Mouse (Mus musculus) retina, postnatal 1 day (tissue): Measurements from ENCODE around the gene Krt25.

ENCODE experiments used
- DNase-seq: peaks from one replicate; pipeline ENCODE4 v3.0.0-alpha.2; 2012

The Krt25 gene

GRCm38 (mm10) chr11:99322851-99323250 lies at the start of gene Krt25:
Gene Krt25 (minus strand): TSS chr11:99322951.
- no peak for DNase-seq

- DNase-seq = peak; percentile 73
Observed at GRCm38 (mm10) chr11:99369853-99370451, 47.2 kb upstream of the Krt25 start.

GRCm38 (mm10) chr11:99369229-99369628 lies 46.5 kb upstream of the Krt25 start:
- DNase-seq = peak; percentile 59

- peak; percentile 37 for DNase-seq
Observed at GRCm38 (mm10) chr11:99366791-99367190, 44.0 kb upstream of the Krt25 start.

GRCm38 (mm10) chr11:99364412-99364811 lies 41.7 kb upstream of the Krt25 start:
- peak; percentile 74 for DNase-seq

GRCm38 (mm10) chr11:99361423-99361822 lies 38.7 kb upstream of the Krt25 start:
- DNase-seq = no peak

- no peak for DNase-seq
Observed at GRCm38 (mm10) chr11:99351004-99351403, 28.3 kb upstream of the Krt25 start, which contains the start of gene Krt27. Gene Krt27 (minus strand): TSS chr11:99351104.

GRCm38 (mm10) chr11:99339299-99339847 lies 16.6 kb upstream of the Krt25 start:
- peak; percentile 40 for DNase-seq

GRCm38 (mm10) chr11:99337866-99338265 lies 15.1 kb upstream of the Krt25 start, which contains the start of gene Krt26:
Gene Krt26 (minus strand): TSS chr11:99337966.
- no peak for DNase-seq

GRCm38 (mm10) chr11:99333426-99333825 lies 10.7 kb upstream of the Krt25 start:
- DNase-seq = no peak

GRCm38 (mm10) chr11:99329655-99330054 lies 6.9 kb upstream of the Krt25 start:
- DNase-seq = no peak

- DNase-seq = no peak
Observed at GRCm38 (mm10) chr11:99321094-99321493, 1.7 kb downstream of the Krt25 start.

GRCm38 (mm10) chr11:99319127-99319526 lies 3.6 kb downstream of the Krt25 start:
- DNase-seq = no peak

- DNase-seq = no peak
Observed at GRCm38 (mm10) chr11:99316543-99316942, 6.2 kb downstream of the Krt25 start.

GRCm38 (mm10) chr11:99314594-99314993 lies 8.2 kb downstream of the Krt25 start:
- no peak for DNase-seq

- peak; percentile 73 for DNase-seq
Observed at GRCm38 (mm10) chr11:99310882-99311281, 11.9 kb downstream of the Krt25 start.

GRCm38 (mm10) chr11:99307579-99307978 lies 15.2 kb downstream of the Krt25 start:
- DNase-seq = peak; percentile 76

GRCm38 (mm10) chr11:99295039-99295438 lies 27.7 kb downstream of the Krt25 start:
- no peak for DNase-seq

- DNase-seq = peak; percentile 66
Observed at GRCm38 (mm10) chr11:99292846-99293245, 29.9 kb downstream of the Krt25 start.

- peak; percentile 43 for DNase-seq
Observed at GRCm38 (mm10) chr11:99284833-99285312, 37.9 kb downstream of the Krt25 start, which contains the start of gene Krt24. Gene Krt24 (minus strand): TSS chr11:99285262.

- peak; percentile 78 for DNase-seq
Observed at GRCm38 (mm10) chr11:99284011-99284410, 38.7 kb downstream of the Krt25 start.

- no peak for DNase-seq
Observed at GRCm38 (mm10) chr11:99283334-99283733, 39.4 kb downstream of the Krt25 start.

GRCm38 (mm10) chr11:99281116-99281515 lies 41.6 kb downstream of the Krt25 start:
- peak; percentile 53 for DNase-seq

GRCm38 (mm10) chr11:99279986-99280385 lies 42.8 kb downstream of the Krt25 start:
- no peak for DNase-seq
